Mouse (Mus musculus) embryo, embryonic 10.5 days (tissue): ENCODE data around the gene Ankrd55.
A peak's percentile ranks its signal among the peaks of the same experiment; 100 is the strongest.
"Not testable (repeated sequence)": the region's sequence is repeated elsewhere in the genome, so short reads cannot be mapped to it uniquely, and the experiment has no call there.

Experiments
- DNase-seq: peaks from one replicate; pipeline ENCODE4 v3.0.0-alpha.2; 2015; ENCODE audit warnings: low spot score

The Ankrd55 gene

DNA sequence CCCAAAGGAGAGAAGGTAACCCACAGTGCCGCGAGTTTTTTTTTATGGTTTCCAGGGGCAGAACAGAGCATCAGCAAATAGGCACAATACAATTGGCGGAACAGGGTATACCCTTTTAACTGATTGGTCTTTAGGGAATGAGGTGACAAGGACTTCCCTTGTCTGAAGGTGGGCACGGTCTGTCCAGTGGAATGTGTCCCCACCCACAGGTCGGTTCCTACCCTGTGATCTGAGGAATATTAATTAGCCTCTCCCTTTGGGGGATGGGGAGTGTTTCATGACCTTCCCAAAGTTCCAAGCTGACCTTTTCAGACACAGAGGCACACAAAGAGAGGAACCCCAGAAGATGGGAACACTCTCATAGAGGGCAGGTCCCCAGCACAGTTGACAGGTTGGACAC, 124.6 kb downstream of the Ankrd55 start:
- DNase-seq: no peak

DNA sequence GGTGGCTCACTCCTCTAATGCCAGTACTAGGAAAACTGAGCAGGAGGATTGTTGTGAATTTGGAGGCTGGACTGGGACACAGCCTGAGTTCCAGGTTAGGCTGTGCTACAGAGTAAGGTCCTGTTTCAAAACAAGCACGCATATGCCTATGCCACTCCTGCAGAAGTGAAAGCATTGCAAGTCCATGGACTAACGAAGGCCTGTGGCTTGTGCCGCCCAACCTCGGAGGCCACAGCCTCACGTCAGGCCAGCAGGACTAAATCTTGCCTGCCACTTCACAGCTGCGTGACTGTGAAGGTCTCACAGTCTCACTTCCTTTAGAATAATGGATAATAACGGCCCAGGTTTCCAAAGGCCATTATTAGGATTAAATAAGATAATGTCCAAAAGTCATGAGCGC, 125.4 kb downstream of the Ankrd55 start:
- DNase-seq: no peak

DNA sequence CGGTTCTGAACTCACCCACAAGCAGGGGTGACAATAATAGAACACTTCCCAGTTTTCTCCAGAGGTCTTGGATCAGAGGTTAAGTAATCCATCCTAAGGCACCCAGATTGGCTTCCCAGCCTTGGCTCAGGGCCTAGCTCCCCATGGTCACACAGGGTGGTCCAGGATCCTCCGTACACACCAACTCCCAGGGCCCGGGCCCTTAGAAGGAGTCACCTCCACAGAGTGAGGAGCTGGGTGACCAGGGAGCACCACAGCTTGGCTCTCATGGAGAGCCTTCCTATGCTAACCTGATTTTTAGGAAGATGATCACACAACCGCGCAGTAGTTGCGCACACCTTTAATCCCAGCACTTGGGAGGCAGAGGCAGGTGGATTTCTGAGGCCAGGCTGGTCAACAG, 127.6 kb downstream of the Ankrd55 start:
- no peak for DNase-seq

DNA sequence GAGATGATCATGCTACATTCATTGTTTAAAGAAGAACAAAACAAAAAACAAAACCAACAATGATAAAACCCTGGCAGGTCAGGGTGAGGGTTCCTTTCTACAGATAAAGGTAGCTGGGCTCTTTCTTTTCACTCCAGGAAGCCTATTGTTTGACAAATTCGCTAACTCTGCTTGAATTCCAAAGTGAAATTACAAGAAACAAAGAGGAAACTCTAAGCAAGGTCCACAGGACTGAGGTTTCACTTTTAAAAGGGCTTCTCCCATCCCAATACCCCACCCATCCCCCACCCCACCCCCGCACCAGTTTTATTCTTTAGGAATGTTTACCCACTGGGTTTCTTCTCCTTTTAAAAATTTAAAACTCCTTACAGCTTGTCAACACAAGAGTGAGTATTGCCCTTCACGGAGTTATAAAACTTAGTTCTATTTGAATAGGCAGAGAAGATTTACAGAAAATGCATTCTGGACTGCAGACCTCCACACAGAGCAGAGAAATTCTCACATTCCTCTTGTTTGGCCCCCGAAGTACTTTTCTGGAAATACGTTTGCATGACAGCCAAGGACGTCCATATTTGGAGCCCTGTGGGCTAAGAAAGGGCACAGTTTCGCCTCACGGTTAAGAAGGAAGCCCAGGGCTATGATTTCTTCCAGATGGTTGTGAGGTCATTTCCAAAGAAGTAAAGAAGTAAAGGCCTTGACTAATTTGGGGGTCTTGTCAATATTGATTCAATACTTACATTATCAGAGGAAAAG, 128.3 kb downstream of the Ankrd55 start:
- peak; percentile 78 for DNase-seq

DNA sequence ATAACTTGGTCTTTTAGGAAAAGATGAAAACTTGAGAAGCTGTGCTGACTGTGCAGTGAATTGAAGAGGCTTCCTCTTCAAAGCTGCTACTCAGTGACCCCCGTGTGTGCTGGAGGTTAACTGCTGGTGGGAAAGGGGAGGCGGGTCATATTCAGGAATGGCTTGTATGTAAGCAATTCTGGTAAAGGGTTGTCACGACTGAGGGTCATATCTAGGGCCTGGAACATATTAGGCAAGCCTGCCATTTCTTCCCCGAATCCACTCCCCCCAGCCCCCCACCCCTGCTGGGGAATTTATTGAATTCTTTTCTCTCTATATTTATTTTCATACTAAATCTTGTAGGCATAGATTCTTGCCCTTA, 128.9 kb downstream of the Ankrd55 start:
- DNase-seq: peak; percentile 79

- no peak for DNase-seq
These were observed 129.7 kb downstream of the Ankrd55 start for GRCm38 (mm10) chr13:112417861-112418423.

DNA sequence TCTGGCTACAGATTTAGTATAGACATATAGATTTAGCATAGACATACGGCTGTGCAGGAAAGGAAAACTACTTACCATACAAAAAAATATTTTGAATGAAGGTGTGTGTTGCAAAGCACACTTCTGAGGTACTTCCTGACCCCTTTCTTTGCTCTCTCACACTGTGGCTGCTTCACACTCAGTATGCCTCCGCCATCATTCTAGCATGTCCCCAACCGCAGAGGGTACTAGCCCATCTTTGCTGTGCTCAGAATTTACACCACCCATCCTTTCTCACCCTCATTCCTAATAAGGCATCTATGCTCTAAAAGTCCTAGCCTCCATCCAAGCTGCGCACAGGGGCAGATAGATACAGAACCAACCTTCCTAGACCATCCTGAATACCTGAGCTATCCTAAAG, 130.3 kb downstream of the Ankrd55 start:
- DNase-seq: no peak

DNA sequence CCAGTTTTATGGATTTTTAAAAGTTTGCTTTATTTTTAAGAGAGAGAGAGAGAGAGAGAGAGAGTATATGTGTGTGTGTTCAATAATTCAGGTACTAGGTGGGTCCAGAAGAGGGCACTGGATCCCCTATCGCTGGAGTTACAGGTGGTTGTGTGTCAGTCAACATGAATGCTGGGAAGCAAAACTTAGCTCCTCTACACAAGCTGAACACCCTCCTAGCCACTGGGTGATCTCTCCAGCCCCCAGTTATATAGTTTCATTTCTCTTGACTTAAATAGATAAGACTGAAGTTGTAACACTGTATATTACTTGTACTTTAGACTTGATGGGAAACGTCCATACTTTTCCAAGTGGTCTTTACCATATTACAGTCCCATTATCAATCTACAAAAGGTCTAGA, 136.0 kb downstream of the Ankrd55 start:
- no peak for DNase-seq

GRCm38 (mm10) chr13:112424635-112425034, 136.4 kb downstream of the Ankrd55 start:
- no peak for DNase-seq

DNA sequence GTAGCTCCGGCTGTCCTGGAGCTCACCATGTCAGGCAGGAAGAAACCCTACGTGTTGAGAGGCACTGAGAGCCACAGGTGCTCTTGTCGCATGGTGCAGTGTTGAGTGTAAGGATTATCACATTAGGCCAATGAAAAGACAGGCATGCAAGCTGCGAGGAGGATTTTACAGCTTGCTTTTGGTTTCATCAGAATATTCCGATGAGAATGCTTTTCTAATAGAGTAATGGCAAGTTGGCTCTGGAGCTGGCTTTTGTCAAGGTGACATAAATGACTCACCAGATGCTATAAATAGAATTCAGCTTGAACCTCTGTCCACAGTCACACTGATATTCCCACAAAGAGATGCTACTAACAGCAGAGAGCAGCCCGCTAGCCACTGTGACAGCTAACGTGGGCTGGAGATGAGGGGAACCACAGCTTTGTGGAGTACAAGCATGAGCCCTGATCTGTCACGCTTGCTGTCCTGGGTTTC, 137.0 kb downstream of the Ankrd55 start:
- DNase-seq: no peak

DNA sequence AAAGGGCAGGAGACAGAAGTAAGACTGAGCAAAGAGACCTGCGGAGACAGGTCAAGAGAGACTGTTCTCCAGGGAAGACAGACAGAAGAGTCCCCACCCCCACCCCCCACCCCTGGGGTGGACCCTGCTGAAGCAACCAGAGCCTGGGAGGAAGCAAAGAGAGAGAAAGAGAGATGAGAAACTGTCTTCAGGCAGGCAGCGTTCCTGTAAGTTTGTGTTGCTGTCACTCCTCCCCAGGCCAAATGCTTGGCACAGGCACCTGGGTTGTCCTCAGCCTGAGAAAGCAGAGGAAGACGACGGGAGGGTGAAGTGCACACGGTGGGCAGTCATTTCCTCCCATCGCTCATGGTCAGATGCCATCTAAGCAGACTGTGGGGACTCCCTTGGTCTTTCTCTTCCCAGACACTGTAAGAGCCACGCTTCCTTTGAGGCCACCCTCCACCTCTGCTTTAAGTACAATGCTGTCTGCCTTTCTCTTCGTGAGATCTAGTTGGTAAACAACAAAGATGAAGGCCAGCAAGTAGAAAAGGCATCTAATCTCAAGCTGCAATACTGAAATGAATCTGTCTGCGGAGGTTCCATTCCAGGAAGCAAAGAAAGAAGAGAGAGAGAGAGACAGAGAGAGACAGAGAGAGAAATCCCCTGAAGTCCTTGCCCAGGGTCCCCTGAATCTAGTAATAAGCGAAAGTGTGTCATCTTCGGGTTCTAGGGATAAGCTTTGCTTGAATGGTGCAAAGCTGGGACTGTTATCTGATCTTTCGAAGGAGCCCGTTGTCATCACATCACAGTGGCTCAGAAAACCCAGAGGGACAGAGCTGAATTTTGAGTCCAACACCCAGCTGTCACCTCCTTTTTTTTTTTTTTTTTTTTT, 138.2 kb downstream of the Ankrd55 start:
- no peak for DNase-seq

- DNase-seq: not testable (repeated sequence)
These were observed 138.9 kb downstream of the Ankrd55 start for GRCm38 (mm10) chr13:112427136-112427470.

DNA sequence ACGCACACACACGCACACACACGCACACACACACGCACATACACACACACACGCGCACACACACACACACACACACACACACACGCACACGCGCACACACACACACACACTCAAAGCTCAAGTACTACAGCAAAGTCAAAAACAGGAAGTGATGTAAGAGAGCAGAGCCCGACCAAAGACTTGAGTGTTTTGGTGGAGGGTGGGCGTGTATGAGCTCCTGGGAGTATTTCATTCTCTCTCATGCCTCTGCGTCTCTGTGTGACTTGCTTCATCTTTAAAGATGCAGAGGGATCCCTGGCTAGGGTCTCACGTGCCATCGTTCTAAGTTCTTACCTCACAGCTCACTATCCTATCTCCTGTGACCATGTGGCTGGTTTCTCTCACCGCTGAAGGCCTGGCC, 139.3 kb downstream of the Ankrd55 start:
- no peak for DNase-seq

- no peak for DNase-seq
These were observed 145.0 kb downstream of the Ankrd55 start for GRCm38 (mm10) chr13:112433271-112433670.
